Mouse (Mus musculus) liver, postnatal 0 days (tissue): ENCODE measurements around the gene Tcf20. TPM values are rescaled to one million over a fixed set of nuclear protein-coding genes. Genes with fewer than 3 reads are reported as not detected.

ENCODE experiments used
- ATAC-seq: fragments of 200-750 bp; cut with Nextera tagmentation; 2 replicates; pipeline ENCODE4 v1.8.0; 2017; ENCODE audit warnings: mild to moderate bottlenecking, moderate library complexity
- DNase-seq: peaks from one replicate; pipeline ENCODE4 v3.0.0-alpha.2; 2016
- H3K27ac ChIP-seq: fragments of 300-500 bp; sonication (generic); 2 replicates; pipeline ENCODE4 v1.5.1; 2014; ENCODE audit warnings: antibody characterized with exemption, moderate library complexity, mild to moderate bottlenecking, low read depth
- H3K27me3 ChIP-seq: fragments of 300-500 bp; sonication (generic); 2 replicates; pipeline ENCODE4 v1.6.1; 2014; ENCODE audit warnings: low read length, control low read depth, mixed read lengths; ENCODE audit not compliant: insufficient read depth
- H3K36me3 ChIP-seq: fragments of 300-500 bp; sonication (generic); replicated peaks from 2 replicates; pipeline ENCODE4 v1.6.1; 2014; ENCODE audit warnings: mild to moderate bottlenecking, control low read depth, low read length, moderate library complexity, mixed read lengths; ENCODE audit not compliant: insufficient read depth
- H3K4me1 ChIP-seq: fragments of 300-500 bp; sonication (generic); 2 replicates; pipeline ENCODE4 v1.6.1; 2014; ENCODE audit warnings: antibody characterized with exemption, mild to moderate bottlenecking, control low read depth; ENCODE audit not compliant: insufficient read depth
- H3K4me2 ChIP-seq: fragments of 300-500 bp; sonication (generic); 2 replicates; pipeline ENCODE4 v1.6.1; 2014; ENCODE audit warnings: low read depth, mild to moderate bottlenecking, low read length, moderate library complexity, mixed read lengths
- H3K4me3 ChIP-seq: fragments of 300-500 bp; sonication (generic); 2 replicates; pipeline ENCODE4 v1.5.1; 2014; ENCODE audit warnings: low read depth, low read length
- H3K9ac ChIP-seq: fragments of 300-500 bp; sonication (generic); replicated peaks from 2 replicates; pipeline ENCODE4 v1.6.1; 2014; ENCODE audit warnings: mild to moderate bottlenecking, moderate library complexity
- H3K9me3 ChIP-seq: fragments of 300-500 bp; sonication (generic); 2 replicates; pipeline ENCODE4 v1.6.1; 2016; ENCODE audit warnings: mild to moderate bottlenecking, control low read depth, low read length, mixed read lengths
- CTCF ChIP-seq: sonication (generic); IDR thresholded peaks from 2 replicates; pipeline ENCODE4 v1.5.1; 2016; ENCODE audit warnings: antibody characterized with exemption, low read depth
- EP300 ChIP-seq: IDR thresholded peaks from 2 replicates; pipeline ENCODE4 v1.6.1; 2016; ENCODE audit warnings: antibody characterized with exemption, low read depth, mild to moderate bottlenecking
- WGBS: fragments of 180-500 bp; shearing (Covaris S2); extraction: QIAGEN DNeasy Blood & Tissue Kit; methylation state at CpG from one replicate; pipeline ENCODE4 v1.1.7; 2014; ENCODE audit not compliant: insufficient replicate concordance; 5-methylcytosine and 5-hydroxymethylcytosine counted together
- polyA plus RNA-seq: library from polyadenylated mRNA; unstranded; fragments of >200 nt; fragmentation: Nextera tagmentation; extraction: Ambion mirVana; gene quantifications from 2 replicates; pipeline ENCODE4 v1.2.1, GENCODE M21; 2015

The Tcf20 gene
- polyA plus RNA-seq, 1 experiment from 2014 or later, result 1.8 TPM

- WGBS, result 48% methylated on average over 11 of the region's 11 CpGs
- no peaks in the 10 kb centered on the region for H3K9me3 ChIP-seq
- H3K36me3 ChIP-seq, result 0 out of 2 replicates have a peak, but pooled peaks cover 3% of the 10 kb centered on the region
- H3K4me1 ChIP-seq, result peaks cover 19% of the 10 kb centered on the region
- ATAC-seq (no peak), DNase-seq (no peak)
- 0 out of 2 replicates have a peak overlapping the region, but pooled peaks have one; percentile 12 for H3K27ac ChIP-seq
- TF ChIP-seq CTCF (no peak), EP300 (no peak)
- H3K9ac ChIP-seq, result no peak overlapping the region
- H3K27me3 ChIP-seq, result 0 out of 2 replicates have a peak, but pooled peaks cover 5% of the 10 kb centered on the region
- H3K4me2 ChIP-seq, result peak overlapping the region; percentile 61
- H3K4me3 ChIP-seq, result peak overlapping the region; percentile 48
Measured at GRCm38 (mm10) chr15:83029725-83030718, 42.4 kb upstream of the Tcf20 start.

GRCm38 (mm10) chr15:83026129-83026528 lies 38.5 kb upstream of the Tcf20 start:
- H3K4me2 ChIP-seq, result no peak overlapping the region
- H3K36me3 ChIP-seq, result 0 out of 2 replicates have a peak, but pooled peaks cover 3% of the 10 kb centered on the region
- 73% methylated on average over 8 of the region's 8 CpGs for WGBS
- no peak overlapping the region for H3K9ac ChIP-seq
- peaks cover 17% of the 10 kb centered on the region for H3K4me1 ChIP-seq
- TF ChIP-seq EP300, result no peak
- no peak overlapping the region for H3K4me3 ChIP-seq
- ATAC-seq (no peak), DNase-seq (no peak)
- H3K27me3 ChIP-seq, result no peaks in the 10 kb centered on the region
- H3K9me3 ChIP-seq, result no peaks in the 10 kb centered on the region
- H3K27ac ChIP-seq, result no peak overlapping the region

- DNase-seq (no peak), ATAC-seq (0 out of 2 replicates have a peak, but pooled peaks have one; percentile 24)
- Histone ChIP-seq H3K36me3 (0 out of 2 replicates have a peak, but pooled peaks cover 3% of the 10 kb centered on the region), H3K9me3 (no peaks in the 10 kb centered on the region), H3K4me3 (no peak overlapping the region), H3K9ac (0 out of 2 replicates have a peak overlapping the region, but pooled peaks have one; percentile 4), H3K4me2 (0 out of 2 replicates have a peak overlapping the region, but pooled peaks have one; percentile 6), H3K27me3 (no peaks in the 10 kb centered on the region), H3K27ac (no peak overlapping the region), H3K4me1 (peaks cover 17% of the 10 kb centered on the region)
- 65% methylated on average over 25 of the region's 25 CpGs for WGBS
- no peak for TF ChIP-seq CTCF
- no peak for TF ChIP-seq EP300
Measured at GRCm38 (mm10) chr15:83025041-83025760, 37.5 kb upstream of the Tcf20 start.

DNA sequence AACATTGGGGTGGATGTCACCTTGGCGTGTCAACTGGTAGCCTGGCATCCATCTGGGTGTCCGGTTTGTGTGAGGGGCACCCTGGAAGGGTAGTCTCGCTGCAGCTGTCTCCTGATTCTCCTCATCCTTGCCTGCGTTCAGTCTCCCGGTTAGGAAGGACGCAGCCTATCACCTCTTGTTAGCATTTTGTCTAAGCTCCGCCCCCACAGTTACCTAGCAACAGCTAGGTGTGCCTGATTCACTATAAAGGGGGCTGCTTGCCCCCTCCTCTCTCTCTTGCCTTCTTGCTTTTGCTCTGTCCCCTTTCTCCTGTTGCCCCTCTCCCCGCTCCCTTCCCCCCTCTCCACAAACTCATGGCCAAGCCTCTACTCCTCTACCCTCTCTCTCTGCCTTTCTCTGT lies 35.3 kb upstream of the Tcf20 start:
- DNase-seq (no peak), ATAC-seq (no peak)
- Histone ChIP-seq H3K9me3 (no peaks in the 10 kb centered on the region), H3K36me3 (0 out of 2 replicates have a peak, but pooled peaks cover 3% of the 10 kb centered on the region), H3K9ac (no peak overlapping the region), H3K4me1 (peaks cover 15% of the 10 kb centered on the region), H3K27me3 (no peaks in the 10 kb centered on the region), H3K27ac (no peak overlapping the region), H3K4me2 (no peak overlapping the region), H3K4me3 (no peak overlapping the region)
- 62% methylated on average over 8 of the region's 8 CpGs for WGBS
- TF ChIP-seq CTCF (no peak), EP300 (no peak)

DNA sequence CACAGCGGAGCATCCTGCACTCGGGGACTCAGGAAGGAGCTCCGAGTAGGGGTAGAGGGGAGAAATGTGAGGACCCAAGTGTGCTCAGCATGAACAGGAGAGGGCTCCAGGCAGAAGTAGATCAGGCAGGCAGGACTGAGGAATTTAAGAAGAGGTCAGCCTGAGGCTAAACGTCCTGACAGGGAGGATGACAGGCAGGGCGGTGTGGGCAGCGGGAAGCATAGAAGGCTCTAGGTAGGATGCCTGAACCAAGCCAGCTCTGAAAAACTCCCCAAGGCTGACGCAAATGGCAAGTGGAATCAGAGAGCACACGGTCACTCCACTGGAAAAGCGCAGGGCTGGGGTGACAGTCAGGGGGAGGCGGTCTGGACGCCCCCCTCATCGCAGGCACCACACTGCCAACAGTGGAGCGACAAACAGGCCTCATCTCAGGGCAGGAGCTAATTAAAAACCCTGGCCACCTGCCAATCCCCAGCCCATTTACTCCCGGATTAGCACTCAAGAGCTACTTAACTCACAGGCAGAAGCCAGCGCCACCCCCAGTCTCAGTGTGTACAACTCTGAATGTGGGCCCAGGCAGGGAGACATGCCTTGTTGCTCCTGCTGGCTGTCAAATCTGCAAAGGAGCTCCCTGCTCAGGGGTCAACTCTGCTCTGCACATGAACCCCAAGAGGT lies 23.5 kb upstream of the Tcf20 start:
- ATAC-seq, result no peak
- WGBS, result 69% methylated on average over 15 of the region's 15 CpGs
- no peak overlapping the region for H3K27ac ChIP-seq

More for the DNA sequence above, 23.5 kb upstream of the Tcf20 start:
- Histone ChIP-seq H3K9ac (no peak overlapping the region), H3K4me2 (no peak overlapping the region), H3K4me1 (peaks cover 16% of the 10 kb centered on the region), H3K9me3 (no peaks in the 10 kb centered on the region), H3K4me3 (no peak overlapping the region), H3K36me3 (peaks cover 8% of the 10 kb centered on the region; the same call in 1 of the 2 replicates), H3K27me3 (no peaks in the 10 kb centered on the region)
- no peak for DNase-seq
- TF ChIP-seq CTCF, result no peak
- TF ChIP-seq EP300, result no peak
